Mouse (Mus musculus): ENCODE results near the gene Isg20l2. TPM values are rescaled to one million over a fixed set of nuclear protein-coding genes. Genes with fewer than 3 reads are reported as not detected.

Gene Isg20l2
- polyA plus RNA-seq, 1 experiment = 12.8 TPM

GRCm38 (mm10) chr3:87909381-87909780, 20.7 kb upstream of the Isg20l2 start:
- Histone ChIP-seq H3K4me3 (replicated peaks; ENCODE audit: extremely low read depth, low read depth, low read length) (no peak overlapping the region), H3K4me1 (ENCODE audit: control insufficient read depth, insufficient read depth, low read length) (peaks cover 17% of the 10 kb centered on the region)
- TF ChIP-seq POLR2A (IDR thresholded peaks at IDR 0.05; ENCODE audit: borderline replicate concordance, extremely low read depth, low read depth, low read length) (no peak), CTCF (IDR thresholded peaks at IDR 0.05; ENCODE audit: insufficient read depth, low read length) (no peak)
- no peak for DNase-seq
- 91% methylated on average over 2 of the region's 2 CpGs for WGBS

- Histone ChIP-seq H3K4me1 (ENCODE audit: control insufficient read depth, insufficient read depth, low read length) (peaks cover 17% of the 10 kb centered on the region), H3K4me3 (replicated peaks; ENCODE audit: extremely low read depth, low read depth, low read length) (no peak overlapping the region)
- DNase-seq = no peak
- WGBS = 10% methylated on average over 4 of the region's 4 CpGs
- no peak for TF ChIP-seq POLR2A (IDR thresholded peaks at IDR 0.05; ENCODE audit: borderline replicate concordance, extremely low read depth, low read depth, low read length)
- TF ChIP-seq CTCF (IDR thresholded peaks at IDR 0.05; ENCODE audit: insufficient read depth, low read length) = no peak
Observed at GRCm38 (mm10) chr3:87909874-87910273, 20.2 kb upstream of the Isg20l2 start.

- peak; percentile 87 for DNase-seq
- WGBS = 11% methylated on average over 12 of the region's 12 CpGs
- TF ChIP-seq CTCF (IDR thresholded peaks at IDR 0.05; ENCODE audit: insufficient read depth, low read length) (no peak), POLR2A (IDR thresholded peaks at IDR 0.05; ENCODE audit: borderline replicate concordance, extremely low read depth, low read depth, low read length) (peak; percentile 44; the same call in 1 of the 2 replicates)
- Histone ChIP-seq H3K4me3 (replicated peaks; ENCODE audit: extremely low read depth, low read depth, low read length) (peak overlapping the region; percentile 81), H3K4me1 (ENCODE audit: control insufficient read depth, insufficient read depth, low read length) (peaks cover 17% of the 10 kb centered on the region)
Observed at GRCm38 (mm10) chr3:87910573-87911141, 19.5 kb upstream of the Isg20l2 start.

DNA sequence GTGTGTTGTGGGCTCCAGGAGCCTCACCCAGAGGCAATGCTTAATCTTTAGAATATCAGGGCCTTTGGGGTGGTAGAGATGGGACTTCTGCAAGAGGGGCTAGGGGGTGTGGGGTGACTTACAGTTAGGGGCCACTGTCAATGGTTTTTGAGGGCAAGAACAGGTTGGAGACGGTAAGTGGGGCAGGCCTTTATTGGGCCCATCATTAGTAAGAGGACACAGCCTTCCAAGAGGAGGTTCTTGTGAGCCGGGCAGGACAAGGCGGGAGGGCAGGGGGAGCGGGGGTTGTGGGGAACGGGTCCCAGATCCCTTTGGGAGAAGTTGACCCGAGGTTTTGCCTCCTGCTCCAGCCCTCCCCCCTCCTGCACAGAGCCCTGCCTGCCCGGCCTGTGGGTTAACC, 16.6 kb upstream of the Isg20l2 start:
- peaks cover 8% of the 10 kb centered on the region for H3K4me1 ChIP-seq (ENCODE audit: control insufficient read depth, insufficient read depth, low read length)
- 75% methylated on average over 7 of the region's 7 CpGs for WGBS
- TF ChIP-seq POLR2A (IDR thresholded peaks at IDR 0.05; ENCODE audit: borderline replicate concordance, extremely low read depth, low read depth, low read length) = no peak
- TF ChIP-seq CTCF (IDR thresholded peaks at IDR 0.05; ENCODE audit: insufficient read depth, low read length) = no peak
- no peak overlapping the region for H3K4me3 ChIP-seq (replicated peaks; ENCODE audit: extremely low read depth, low read depth, low read length)
- DNase-seq = no peak

GRCm38 (mm10) chr3:87913891-87914290, 16.2 kb upstream of the Isg20l2 start:
- H3K4me1 ChIP-seq (ENCODE audit: control insufficient read depth, insufficient read depth, low read length) = peaks cover 7% of the 10 kb centered on the region
- DNase-seq = no peak
- TF ChIP-seq POLR2A (IDR thresholded peaks at IDR 0.05; ENCODE audit: borderline replicate concordance, extremely low read depth, low read depth, low read length) (no peak), CTCF (IDR thresholded peaks at IDR 0.05; ENCODE audit: insufficient read depth, low read length) (no peak)
- H3K4me3 ChIP-seq (replicated peaks; ENCODE audit: extremely low read depth, low read depth, low read length) = no peak overlapping the region
- WGBS = 95% methylated on average over 10 of the region's 10 CpGs

GRCm38 (mm10) chr3:87916990-87917389, 13.1 kb upstream of the Isg20l2 start:
- peaks cover 3% of the 10 kb centered on the region; the same call in 1 of the 2 replicates for H3K4me1 ChIP-seq (ENCODE audit: control insufficient read depth, insufficient read depth, low read length)
- no peak for DNase-seq
- H3K4me3 ChIP-seq (replicated peaks; ENCODE audit: extremely low read depth, low read depth, low read length) = no peak overlapping the region
- 74% methylated on average over 1 of the region's 1 CpGs for WGBS
- TF ChIP-seq CTCF (IDR thresholded peaks at IDR 0.05; ENCODE audit: insufficient read depth, low read length) (no peak), POLR2A (IDR thresholded peaks at IDR 0.05; ENCODE audit: borderline replicate concordance, extremely low read depth, low read depth, low read length) (no peak)

- DNase-seq = no peak
- no peak overlapping the region for H3K4me3 ChIP-seq (replicated peaks; ENCODE audit: extremely low read depth, low read depth, low read length)
- WGBS = 98% methylated on average over 1 of the region's 1 CpGs
- peaks cover 3% of the 10 kb centered on the region; the same call in 1 of the 2 replicates for H3K4me1 ChIP-seq (ENCODE audit: control insufficient read depth, insufficient read depth, low read length)
- TF ChIP-seq POLR2A (IDR thresholded peaks at IDR 0.05; ENCODE audit: borderline replicate concordance, extremely low read depth, low read depth, low read length) = no peak
- no peak for TF ChIP-seq CTCF (IDR thresholded peaks at IDR 0.05; ENCODE audit: insufficient read depth, low read length)
Observed at GRCm38 (mm10) chr3:87918551-87918950, 11.6 kb upstream of the Isg20l2 start.

DNA sequence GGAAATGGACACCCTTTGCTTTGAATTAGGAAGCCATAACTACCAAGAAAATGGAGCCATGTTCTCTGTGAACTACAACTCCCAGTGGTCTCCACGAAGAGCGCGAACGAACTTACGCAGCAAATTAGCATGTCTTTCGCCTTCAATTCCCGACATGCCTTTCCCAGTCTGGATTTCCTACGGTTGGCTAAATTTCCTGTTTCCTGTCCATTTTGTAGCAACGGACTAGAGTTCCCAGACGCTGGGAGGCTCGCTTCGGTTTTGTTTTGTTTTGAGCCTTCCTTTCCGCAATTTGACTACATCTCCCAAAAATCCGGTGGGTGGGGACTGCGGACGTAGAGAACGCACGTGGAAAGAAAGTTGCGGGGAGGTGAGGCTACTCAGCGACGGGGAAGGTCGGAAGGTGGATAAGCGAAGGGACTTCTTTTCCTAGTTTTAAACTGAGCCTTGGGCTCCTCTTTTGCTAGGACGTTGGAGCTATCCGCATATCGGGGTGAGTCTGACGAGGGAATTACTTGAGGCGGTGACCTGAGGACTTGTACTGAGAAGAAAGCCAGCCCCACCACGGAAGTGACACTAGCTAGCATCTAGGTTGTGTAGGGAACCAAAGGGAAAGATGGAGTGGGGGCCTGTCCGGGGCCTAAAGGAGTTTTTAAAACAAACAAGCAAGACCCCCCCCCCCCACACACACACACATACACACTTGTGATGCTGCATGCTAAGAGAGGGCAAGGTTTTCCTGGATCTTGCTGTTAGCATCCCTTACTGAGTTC, 10.6 kb upstream of the Isg20l2 start, which contains the start of gene Mrpl24:
Mrpl24 (plus strand) TSS at position 171 of the 773 bp plus-strand sequence.
- TF ChIP-seq CTCF (IDR thresholded peaks at IDR 0.05; ENCODE audit: insufficient read depth, low read length) (no peak), POLR2A (IDR thresholded peaks at IDR 0.05; ENCODE audit: borderline replicate concordance, extremely low read depth, low read depth, low read length) (peak; percentile 24; the same call in 1 of the 2 replicates)
- Histone ChIP-seq H3K4me3 (replicated peaks; ENCODE audit: extremely low read depth, low read depth, low read length) (peak within 1 kb of the TSS; percentile 85), H3K4me1 (ENCODE audit: control insufficient read depth, insufficient read depth, low read length) (peaks cover 3% of the 10 kb centered on the region; the same call in 1 of the 2 replicates)
- WGBS = under 1% methylated on average over 30 of the region's 30 CpGs
- peak; percentile 66 for DNase-seq

DNA sequence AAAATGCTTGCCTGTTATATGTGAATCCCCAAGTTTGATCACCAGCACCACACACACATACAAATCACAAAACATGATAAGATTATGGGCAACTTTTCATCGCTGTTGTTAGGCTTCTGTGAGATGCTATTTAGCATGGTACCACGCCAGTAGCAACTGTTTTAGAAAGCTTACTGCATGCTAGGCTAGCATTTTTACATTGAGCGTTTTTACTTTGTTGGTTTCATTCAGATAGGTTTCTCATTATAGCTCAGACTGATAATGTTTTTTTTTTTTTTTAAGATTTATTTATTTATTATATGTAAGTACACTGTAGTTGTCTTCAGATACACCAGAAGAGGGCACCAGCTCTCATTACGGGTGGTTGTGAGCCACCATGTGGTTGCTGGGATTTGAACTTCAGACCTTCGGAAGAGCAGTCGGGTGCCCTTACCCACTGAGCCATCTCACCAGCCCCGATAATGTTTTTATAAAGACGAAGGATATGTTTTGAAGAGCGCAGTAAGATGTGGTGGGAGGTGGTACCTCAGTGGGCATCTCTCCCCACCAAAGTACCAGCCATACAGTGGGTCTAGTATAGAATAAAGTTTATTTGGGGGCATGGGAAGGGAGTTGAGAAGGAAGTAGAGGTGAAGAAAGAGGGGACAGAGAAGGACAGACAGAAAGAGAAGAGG, 9.7 kb upstream of the Isg20l2 start:
- no peak overlapping the region for H3K4me3 ChIP-seq (replicated peaks; ENCODE audit: extremely low read depth, low read depth, low read length)
- TF ChIP-seq CTCF (IDR thresholded peaks at IDR 0.05; ENCODE audit: insufficient read depth, low read length) = no peak
- TF ChIP-seq POLR2A (IDR thresholded peaks at IDR 0.05; ENCODE audit: borderline replicate concordance, extremely low read depth, low read depth, low read length) = no peak
- no peak for DNase-seq
- WGBS = 51% methylated on average over 9 of the region's 9 CpGs
- H3K4me1 ChIP-seq (ENCODE audit: control insufficient read depth, insufficient read depth, low read length) = peaks cover 3% of the 10 kb centered on the region; the same call in 1 of the 2 replicates

Measured in lung, adult 2 months (tissue).